Mouse (Mus musculus) cortical plate, adult 2 months (tissue): ENCODE data around the gene Gmcl1. TPM values are rescaled to one million over a fixed set of nuclear protein-coding genes. Genes with fewer than 3 reads are reported as not detected.
A peak's percentile ranks its signal among the peaks of the same experiment; 100 is the strongest.

Experiments
- H3K27ac ChIP-seq: fragments of 200-500 bp; 2 replicates; pipeline ENCODE4 v1.5.1; 2012; ENCODE audit warnings: low read length, control low read depth, inconsistent platforms; ENCODE audit not compliant: insufficient read depth
- H3K4me1 ChIP-seq: fragments of 200-500 bp; 2 replicates; pipeline ENCODE4 v1.6.1; 2011; ENCODE audit warnings: low read length; ENCODE audit not compliant: control insufficient read depth, insufficient read depth
- H3K4me3 ChIP-seq: fragments of 200-500 bp; 2 replicates; pipeline ENCODE4 v1.5.1; 2011; ENCODE audit warnings: mild to moderate bottlenecking, low read length, control low read depth; ENCODE audit not compliant: insufficient read depth
- CTCF ChIP-seq: fragments of 200-500 bp; IDR thresholded peaks from 2 replicates; pipeline ENCODE4 v1.5.1; 2011; ENCODE audit warnings: mild to moderate bottlenecking, control low read depth, low read length; ENCODE audit not compliant: insufficient read depth; ENCODE audit errors: extremely low read depth
- POLR2A ChIP-seq: fragments of 200-500 bp; IDR thresholded peaks from 2 replicates; pipeline ENCODE4 v1.6.1; 2011; ENCODE audit warnings: mild to moderate bottlenecking, low read length, control low read depth; ENCODE audit not compliant: insufficient read depth; ENCODE audit errors: extremely low read depth
- polyA plus RNA-seq: library from polyadenylated mRNA; depleted of rRNA; stranded (reverse); fragments of >200 nt; gene quantifications from 2 replicates; pipeline ENCODE4 v1.2.3, GENCODE M21; 2012

Gene Gmcl1
- polyA plus RNA-seq, 1 experiment = 28.6 TPM

DNA sequence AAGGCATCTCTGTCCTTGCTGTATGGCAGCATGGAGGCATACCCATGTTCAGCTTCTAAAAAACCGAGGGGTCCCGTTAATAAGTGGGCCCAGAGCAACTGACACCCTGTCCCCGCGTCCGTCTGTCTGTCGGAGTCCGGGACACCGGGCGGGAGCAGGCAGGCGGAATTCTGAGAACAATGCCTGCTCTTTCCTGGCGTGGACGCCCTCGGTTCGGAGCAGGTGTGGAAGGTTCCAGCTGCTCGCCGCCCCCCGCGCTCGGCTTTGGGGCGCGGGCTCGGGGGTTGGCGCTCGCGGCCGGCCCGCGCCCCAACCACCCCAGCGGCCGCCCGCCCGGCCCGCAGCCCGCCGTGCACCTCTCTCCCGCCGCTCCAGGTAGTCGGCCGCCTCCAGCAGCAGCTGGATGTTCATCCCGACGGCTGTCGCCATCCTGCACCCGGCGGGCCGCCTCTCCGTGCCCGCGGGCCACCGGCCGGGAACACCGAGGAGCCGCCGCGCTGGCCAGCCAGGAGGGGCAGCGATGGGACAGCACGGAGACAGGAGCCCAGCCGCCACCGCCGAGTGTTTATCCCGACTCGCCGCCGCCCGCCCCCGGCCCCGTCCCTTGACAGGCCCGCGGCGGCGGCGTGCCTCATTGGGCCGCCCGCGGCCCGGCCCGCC is 64.5 kb downstream of the Gmcl1 start, which contains the start of gene Mxd1:
Gene Mxd1, minus strand, starts transcription at position 582 of the 660 bp plus-strand sequence.
- Histone ChIP-seq H3K27ac (0 out of 2 replicates have a peak within 1 kb of the TSS, but pooled peaks have one; percentile 14), H3K4me3 (peak within 1 kb of the TSS; percentile 53), H3K4me1 (peaks cover 9% of the 10 kb centered on the region)
- no peak for TF ChIP-seq CTCF
- 0 out of 2 replicates have a peak, but pooled peaks have one; percentile 14 for TF ChIP-seq POLR2A

DNA sequence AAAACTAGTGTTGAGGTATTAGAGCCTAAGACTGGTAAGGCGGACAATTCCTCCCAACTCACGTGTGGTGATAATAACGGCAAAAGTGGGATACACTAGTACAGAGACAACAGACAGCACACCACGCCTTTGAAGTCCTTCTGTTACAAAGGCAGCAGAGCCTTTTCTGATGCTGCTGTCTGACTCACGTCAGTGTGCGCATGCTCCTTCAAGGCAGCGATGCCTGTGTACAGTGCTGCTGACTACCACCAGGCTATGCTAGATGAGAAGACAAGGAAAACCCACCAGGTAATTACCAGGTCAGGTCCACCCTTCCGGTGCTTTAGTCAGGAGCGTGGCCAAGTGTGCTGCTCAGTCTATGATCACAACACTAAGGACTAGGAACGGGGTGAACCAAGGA is 66.1 kb downstream of the Gmcl1 start:
- Histone ChIP-seq H3K4me3 (no peak overlapping the region; the same call in 1 of the 2 replicates), H3K4me1 (peaks cover 9% of the 10 kb centered on the region), H3K27ac (no peak overlapping the region)
- TF ChIP-seq POLR2A = no peak
- no peak for TF ChIP-seq CTCF

DNA sequence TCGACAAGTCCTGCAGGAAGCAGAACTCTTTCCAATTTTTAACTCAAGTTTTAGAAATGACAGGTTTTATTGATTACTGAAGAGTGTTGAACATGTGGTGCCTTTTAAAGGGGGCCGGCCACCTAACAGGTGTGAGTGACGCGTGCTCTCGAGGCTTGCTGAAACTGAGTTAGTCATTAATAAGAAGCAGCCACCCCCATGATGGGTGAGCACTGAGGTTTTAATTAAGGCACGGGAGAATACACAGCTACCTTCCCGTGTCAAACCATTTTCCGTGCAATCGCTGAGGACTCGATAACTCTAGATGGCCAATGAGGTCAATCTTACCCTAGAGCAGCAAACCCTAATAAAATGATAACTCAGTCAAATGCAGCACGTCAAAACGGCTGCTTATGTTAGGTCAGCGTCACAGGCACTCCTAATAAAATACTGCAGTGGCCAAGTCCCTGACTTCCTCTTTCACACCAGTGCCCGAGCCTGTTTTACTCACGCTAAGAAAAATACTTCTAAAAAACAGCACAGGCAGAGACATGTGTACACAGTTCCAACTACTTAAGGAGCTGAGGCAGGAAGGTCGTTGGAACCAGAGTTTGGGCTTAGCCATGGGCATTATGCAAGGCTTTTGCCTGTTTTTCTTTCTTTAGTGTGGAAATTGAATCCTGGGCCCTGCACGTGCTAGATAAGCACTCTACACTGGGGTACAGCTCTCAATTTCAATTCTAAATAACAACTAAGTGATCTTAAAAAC is 67.4 kb downstream of the Gmcl1 start:
- Histone ChIP-seq H3K4me3 (no peak overlapping the region), H3K4me1 (peaks cover 9% of the 10 kb centered on the region), H3K27ac (no peak overlapping the region)
- no peak for TF ChIP-seq POLR2A
- TF ChIP-seq CTCF = no peak

DNA sequence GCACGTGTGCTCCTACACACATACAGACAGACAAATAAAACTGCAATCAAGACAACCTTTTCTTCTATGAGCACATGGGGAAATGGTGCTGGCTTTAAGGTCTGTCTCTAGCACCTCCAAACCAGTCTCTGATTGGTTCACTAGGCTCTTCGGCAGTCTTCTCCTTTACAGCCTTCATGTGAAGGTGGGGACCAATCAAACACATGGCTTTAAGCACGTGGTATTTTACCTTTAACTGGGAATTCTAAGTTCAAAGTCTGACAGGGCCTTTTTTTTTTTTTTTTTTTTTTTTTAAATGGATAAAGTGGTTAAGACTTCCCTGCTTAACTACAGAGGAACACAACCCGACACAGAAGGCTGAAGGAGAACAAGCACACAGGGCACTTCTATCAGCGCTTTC is 68.1 kb downstream of the Gmcl1 start:
- Histone ChIP-seq H3K27ac (no peak overlapping the region), H3K4me3 (no peak overlapping the region), H3K4me1 (peaks cover 9% of the 10 kb centered on the region)
- TF ChIP-seq CTCF (no peak), POLR2A (no peak)

DNA sequence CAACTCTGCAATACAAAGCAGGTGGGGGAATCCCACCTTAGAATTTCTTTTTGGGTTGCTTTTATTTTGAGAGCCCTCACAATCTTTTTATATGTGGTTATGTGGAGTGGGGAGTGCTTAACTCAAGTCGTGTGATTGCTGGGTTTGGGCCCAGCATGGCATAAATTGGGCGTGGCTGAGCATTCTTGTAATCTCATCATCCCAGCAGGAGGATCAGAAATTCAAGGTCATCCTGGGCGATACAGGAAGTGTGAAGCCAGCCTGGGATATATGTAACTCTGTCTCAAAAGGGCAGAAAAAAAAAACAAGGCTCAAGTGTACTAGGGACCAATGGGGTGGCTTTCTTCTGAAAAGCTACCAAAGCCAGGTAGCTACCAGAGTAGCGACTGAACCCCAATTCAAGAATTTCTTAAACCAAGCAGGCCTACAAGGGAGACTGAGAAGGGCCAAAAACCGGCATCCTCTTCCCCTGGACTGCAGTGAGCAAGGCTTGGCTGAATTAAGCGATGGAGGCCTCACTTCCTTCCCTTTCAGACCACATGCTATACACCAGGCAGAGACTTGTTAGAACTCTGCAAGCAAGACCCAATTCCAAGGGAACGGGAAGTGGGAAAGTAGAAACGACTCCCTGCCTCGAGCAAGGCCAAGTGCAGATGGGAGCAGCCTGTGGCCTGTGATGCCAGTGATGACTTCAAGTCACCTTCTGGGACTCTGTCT is 72.9 kb downstream of the Gmcl1 start:
- H3K4me1 ChIP-seq = peaks cover 2% of the 10 kb centered on the region; the same call in 1 of the 2 replicates
- no peak overlapping the region for H3K27ac ChIP-seq
- no peak overlapping the region for H3K4me3 ChIP-seq
- TF ChIP-seq POLR2A = no peak
- no peak for TF ChIP-seq CTCF

DNA sequence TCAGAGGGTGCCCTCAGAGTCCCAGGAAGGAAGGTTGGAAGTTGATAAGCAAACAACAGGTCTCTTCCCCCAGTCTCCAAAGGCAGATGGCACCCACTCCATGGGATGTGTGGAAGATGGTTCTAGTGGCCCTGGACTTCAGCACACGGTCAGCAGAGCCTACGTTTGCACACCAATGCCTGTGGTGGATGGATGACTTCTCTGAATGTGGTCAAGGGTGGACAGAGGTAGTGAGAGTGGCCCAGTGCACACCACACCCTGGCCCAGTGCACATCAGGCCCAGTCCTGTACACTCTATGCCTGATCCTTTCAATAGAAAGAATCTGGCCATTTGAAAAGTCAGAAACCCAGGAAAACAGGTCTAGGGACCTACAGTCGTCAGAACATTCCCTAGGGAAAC is 74.7 kb downstream of the Gmcl1 start:
- H3K4me3 ChIP-seq = no peak overlapping the region
- H3K27ac ChIP-seq = no peak overlapping the region
- H3K4me1 ChIP-seq = no peaks in the 10 kb centered on the region
- TF ChIP-seq CTCF (no peak), POLR2A (no peak)

DNA sequence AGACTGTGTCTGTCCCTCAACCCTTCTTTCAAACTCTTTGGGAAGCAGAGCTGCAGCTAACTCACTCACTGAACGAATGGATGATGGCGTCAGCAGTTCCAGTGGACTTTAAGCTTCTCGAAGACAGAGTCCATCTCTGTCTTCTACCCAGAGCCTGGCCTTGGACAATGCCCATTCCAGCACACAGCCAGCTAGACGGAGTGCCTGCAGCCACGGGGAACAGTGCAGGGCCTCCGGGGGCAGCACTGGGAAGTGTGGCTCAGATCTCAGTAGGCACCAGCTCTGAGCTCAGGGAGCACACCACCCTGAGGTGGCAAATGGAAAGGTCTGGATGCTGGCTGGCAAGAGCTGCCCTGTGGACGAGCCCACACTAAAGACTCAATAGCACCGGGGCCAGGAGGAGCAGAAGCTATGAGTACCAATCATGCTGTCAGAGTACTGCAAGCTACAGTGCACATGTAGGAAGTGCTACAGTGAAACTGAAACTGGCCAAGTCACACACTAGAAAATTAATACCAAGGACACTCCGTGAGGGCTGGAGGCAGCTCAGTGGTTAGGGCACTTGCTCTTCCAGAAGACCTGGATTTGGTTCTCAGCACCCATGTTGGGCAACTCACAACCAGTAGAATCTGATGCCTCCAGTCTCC is 78.8 kb downstream of the Gmcl1 start:
- H3K27ac ChIP-seq = no peak overlapping the region
- no peak for TF ChIP-seq CTCF
- TF ChIP-seq POLR2A = no peak
- no peaks in the 10 kb centered on the region for H3K4me1 ChIP-seq
- H3K4me3 ChIP-seq = no peak overlapping the region

DNA sequence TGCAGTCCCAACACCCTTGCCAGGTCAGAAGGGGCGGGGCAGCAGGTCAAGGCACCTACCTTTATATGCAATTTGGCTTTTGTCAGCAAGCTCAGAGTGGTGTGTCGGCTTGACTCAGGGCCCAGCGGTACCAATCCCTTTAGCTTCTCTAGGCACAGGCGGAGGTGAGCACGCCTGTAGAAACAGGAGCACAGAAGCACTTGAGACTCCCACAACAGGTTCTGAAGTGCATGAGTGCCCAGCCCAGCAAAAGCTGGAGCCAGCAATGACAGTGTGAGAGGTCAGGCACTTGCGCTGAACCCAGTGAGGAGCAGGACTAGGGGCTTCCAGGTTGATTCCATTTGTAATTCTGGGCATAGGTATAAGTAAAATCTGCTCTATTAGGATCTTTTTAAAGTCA is 80.2 kb downstream of the Gmcl1 start:
- H3K4me1 ChIP-seq = no peaks in the 10 kb centered on the region
- TF ChIP-seq POLR2A (no peak), CTCF (no peak)
- no peak overlapping the region for H3K27ac ChIP-seq
- no peak overlapping the region for H3K4me3 ChIP-seq

DNA sequence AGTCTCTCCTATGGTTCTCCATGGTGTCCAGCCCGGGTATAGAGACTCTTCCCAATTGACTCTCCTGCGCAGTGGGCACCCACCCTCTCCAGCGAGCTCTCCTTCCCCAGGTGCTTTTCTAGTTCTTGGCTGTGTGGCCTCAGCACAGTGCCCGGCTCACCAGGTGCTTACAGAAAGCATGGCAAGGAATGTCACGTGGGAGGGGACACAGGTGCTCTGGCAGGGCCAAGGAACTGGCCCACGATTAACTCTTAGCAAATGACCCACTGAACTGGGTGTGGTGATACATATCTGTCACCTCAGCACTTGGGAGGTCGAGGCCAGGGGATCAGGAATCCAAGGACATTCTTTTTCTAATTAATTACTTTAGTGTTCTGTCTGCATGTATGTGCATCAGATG is 87.0 kb downstream of the Gmcl1 start:
- Histone ChIP-seq H3K4me3 (no peak overlapping the region), H3K4me1 (no peaks in the 10 kb centered on the region), H3K27ac (no peak overlapping the region)
- TF ChIP-seq POLR2A (no peak), CTCF (no peak)
